Mouse (Mus musculus): ENCODE results near the gene Baz2a.
"Not testable (repeated sequence)": the region's sequence is repeated elsewhere in the genome, so short reads cannot be mapped to it uniquely, and the experiment has no call there.

Baz2a gene

GRCm38 (mm10) chr10:128091564-128092505 lies at the start of gene Baz2a:
Baz2a (plus strand) TSS chr10:128091577.
- no peak for DNase-seq (ENCODE audit: low read depth, low spot score)

GRCm38 (mm10) chr10:128041636-128042035 lies 49.7 kb upstream of the Baz2a start:
- DNase-seq (ENCODE audit: low read depth, low spot score): no peak

DNA sequence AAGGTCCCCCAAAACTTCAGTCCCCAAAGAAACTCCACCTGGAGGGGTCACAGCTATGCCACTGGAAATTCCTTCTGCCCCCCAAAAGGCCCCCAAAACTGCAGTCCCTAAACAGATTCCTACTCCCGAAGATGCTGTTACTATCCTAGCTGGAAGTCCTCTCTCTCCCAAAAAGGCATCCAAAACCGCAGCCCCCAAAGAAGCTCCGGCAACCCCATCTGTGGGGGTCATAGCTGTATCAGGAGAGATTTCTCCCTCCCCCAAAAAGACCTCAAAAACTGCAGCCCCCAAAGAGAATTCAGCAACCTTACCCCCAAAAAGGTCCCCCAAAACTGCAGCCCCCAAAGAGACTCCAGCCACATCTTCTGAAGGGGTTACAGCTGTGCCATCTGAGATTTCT lies 48.9 kb upstream of the Baz2a start:
- DNase-seq (ENCODE audit: low read depth, low spot score): no peak

GRCm38 (mm10) chr10:128043041-128043835 lies 48.1 kb upstream of the Baz2a start:
- DNase-seq (ENCODE audit: low read depth, low spot score): no peak

DNA sequence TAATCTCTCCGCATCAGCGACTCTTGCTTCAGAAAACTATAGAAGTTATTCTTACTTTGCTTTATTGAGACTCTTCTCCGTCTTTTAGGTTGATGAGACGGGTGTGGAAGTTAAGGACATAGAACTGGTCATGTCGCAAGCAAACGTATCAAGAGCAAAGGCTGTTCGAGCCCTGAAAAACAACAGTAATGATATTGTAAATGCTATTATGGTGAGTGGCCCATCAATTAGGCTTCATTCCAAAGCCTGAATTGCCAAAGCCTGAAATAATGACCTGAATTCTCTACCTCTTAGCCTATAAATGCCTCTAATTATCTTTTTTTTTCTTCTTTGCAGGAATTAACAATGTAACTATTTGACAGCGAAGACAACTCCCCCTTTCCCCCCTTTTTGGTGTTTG lies 43.2 kb upstream of the Baz2a start:
- DNase-seq (ENCODE audit: low read depth, low spot score): no peak

GRCm38 (mm10) chr10:128049741-128050140 lies 41.6 kb upstream of the Baz2a start:
- DNase-seq (ENCODE audit: low read depth, low spot score): no peak

DNA sequence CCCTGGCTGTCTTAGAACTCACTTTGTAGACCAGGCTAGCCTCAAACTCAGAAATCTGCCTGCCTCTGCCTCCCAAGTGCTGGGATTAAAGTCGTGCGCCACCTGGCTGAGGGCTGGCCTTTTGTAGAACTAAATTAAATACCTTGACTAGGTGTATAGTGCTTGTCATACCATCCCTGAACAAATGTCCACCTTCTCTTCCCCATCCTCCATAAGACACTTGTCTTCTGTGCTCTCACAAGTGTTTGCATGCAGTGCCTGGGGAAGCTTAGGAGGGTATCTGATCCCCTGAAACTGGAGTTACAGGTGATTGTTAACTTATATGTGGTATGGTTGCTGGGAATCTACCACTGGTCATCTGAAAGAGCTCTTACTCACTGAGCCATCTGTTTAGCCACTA lies 41.0 kb upstream of the Baz2a start:
- no peak for DNase-seq (ENCODE audit: low read depth, low spot score)

- DNase-seq (ENCODE audit: low read depth, low spot score): no peak
Measured at GRCm38 (mm10) chr10:128051589-128051988, 39.8 kb upstream of the Baz2a start.

DNA sequence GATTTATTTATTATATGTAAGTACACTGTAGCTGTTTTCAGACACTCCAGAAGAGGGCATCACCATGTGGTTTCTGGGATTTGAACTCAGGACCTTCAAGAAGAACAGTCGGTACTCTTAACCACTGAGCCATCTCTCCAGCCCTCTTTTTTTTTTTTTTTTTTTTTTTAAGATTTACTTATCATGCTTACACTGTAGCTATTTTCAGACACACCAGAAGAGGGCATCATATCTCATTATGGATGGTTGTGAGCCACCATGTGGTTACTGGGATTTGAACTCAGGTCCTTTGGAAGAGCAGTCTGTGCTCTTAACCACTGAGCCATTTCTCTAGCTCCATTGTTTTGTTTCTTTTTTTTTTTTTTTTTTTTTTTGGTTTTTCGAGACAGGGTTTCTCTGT lies 39.2 kb upstream of the Baz2a start:
- not testable (repeated sequence) for DNase-seq (ENCODE audit: low read depth, low spot score)

- no peak for DNase-seq (ENCODE audit: low read depth, low spot score)
Measured at GRCm38 (mm10) chr10:128053001-128053400, 38.4 kb upstream of the Baz2a start.

DNA sequence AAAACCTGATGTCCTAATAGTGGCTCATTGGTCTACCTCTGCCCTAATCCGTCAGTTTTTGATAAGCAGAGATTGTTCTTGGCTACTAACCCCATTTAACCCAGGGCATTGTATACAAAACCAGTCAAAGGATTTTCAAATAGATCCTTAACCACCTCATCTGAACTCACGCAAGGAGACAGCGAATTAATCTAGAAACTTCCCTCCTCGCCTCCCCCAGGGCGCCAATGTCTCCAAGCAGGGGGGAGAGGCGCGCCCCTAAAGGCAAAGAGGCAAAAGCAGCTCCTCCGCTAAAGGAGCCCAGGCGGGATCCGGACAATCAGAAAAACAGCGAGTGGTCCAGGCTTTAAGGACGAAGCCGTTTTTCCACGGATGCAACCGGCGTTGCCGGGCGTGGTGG lies 33.2 kb upstream of the Baz2a start:
- no peak for DNase-seq (ENCODE audit: low read depth, low spot score)

GRCm38 (mm10) chr10:128058601-128059151 lies 32.7 kb upstream of the Baz2a start, which contains the start of gene Ptges3:
Ptges3 (plus strand) TSS chr10:128058954.
- DNase-seq (ENCODE audit: low read depth, low spot score): peak; percentile 89

- DNase-seq (ENCODE audit: low read depth, low spot score): no peak
Measured at GRCm38 (mm10) chr10:128059207-128059981, 32.0 kb upstream of the Baz2a start.

GRCm38 (mm10) chr10:128061109-128061508 lies 30.3 kb upstream of the Baz2a start:
- DNase-seq (ENCODE audit: low read depth, low spot score): no peak

DNA sequence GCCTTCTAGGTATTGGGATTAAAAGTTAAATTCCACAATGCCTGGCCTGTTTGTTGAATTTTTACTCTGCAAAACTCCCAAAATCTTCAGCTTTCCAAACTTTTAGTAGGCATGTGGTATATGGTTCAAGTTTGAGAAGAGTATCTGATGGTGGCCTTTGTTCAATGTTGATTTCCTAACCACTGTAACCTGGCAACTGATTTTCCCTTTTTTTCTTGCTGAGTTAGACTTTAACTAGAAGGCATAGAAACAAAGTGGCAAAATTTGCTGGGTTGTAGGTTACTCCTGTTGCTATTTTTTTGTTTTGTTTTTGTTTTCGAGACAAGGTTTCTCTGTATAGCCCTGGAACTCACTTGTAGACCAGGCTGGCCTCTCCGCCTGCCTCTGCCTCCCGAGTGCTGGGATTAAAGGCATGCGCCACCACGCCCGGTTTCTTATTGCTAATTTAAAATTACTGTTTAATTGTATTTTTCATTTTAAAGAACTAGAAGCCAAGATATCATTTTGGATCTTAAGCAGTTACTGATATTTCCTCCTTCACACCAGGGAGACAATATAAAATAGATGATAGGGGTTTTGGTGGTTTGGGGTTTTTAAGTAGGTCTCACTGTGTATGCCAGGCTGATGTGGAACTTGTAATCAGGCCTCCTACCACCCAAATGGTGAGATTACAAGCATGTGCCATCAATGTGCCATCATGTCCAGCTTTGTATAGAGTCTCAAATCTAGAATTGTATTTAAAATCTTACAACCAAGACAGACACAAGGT lies 29.0 kb upstream of the Baz2a start:
- no peak for DNase-seq (ENCODE audit: low read depth, low spot score)

GRCm38 (mm10) chr10:128066072-128066471 lies 25.3 kb upstream of the Baz2a start:
- DNase-seq (ENCODE audit: low read depth, low spot score): no peak

DNA sequence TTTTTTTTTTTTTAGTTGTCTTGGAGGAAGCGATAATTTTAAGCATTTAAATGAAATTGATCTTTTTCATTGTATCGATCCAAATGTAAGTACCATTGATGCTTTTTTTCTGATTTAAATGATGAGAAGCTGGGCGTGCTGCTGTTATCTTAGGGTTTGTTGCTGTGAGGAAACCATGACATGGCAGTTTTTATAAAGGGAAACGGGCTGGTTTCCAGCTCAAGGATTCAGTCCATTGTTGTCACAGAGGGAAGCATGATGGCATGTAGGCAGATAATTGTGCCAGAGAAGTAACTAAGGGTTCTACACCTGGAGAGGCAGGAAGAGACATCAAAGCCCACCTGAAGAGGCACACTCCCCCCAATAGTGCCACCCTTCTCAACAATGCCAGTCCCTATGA lies 22.2 kb upstream of the Baz2a start:
- DNase-seq (ENCODE audit: low read depth, low spot score): no peak

DNA sequence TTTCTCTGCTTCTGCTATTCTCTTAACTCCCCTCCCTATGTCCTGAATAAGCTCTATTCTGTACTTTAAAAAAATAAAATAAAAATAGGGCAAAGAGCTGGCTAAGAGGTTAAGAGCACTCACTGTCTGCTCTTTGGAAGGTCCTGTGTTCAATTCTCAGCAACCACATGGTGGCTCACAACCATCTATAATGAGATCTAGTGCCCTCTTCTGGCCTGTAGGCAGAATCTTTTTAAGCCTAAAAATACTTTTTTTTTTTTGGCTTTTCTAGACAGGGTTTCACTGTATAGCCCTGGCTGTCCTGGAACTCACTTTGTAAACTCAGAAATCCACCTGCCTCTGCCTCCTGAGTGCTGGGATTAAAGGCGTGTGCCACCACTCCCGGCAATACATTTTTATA lies 20.9 kb upstream of the Baz2a start:
- not testable (repeated sequence) for DNase-seq (ENCODE audit: low read depth, low spot score)

DNA sequence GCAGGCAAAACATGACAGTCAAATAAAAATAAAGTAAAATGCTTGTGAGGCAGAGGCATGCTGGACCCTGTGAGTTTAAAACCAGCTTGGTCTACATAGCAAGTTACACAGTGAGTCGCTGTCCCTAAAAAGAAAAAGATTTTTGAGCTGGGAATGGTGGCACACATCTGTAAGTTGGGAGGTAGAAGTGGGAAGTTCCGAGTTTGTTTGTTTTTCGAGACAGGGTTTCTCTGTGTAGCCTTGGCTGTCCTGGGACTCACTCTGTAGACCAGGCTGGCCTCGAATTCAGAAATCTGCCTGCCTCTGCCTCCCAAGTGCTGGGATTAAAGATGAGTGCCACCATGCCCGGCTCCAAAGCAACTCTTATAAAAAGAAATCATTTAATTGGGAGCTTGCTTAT lies 13.1 kb upstream of the Baz2a start:
- DNase-seq (ENCODE audit: low read depth, low spot score): not testable (repeated sequence)

GRCm38 (mm10) chr10:128080496-128080895 lies 10.9 kb upstream of the Baz2a start:
- no peak for DNase-seq (ENCODE audit: low read depth, low spot score)

All from brain, embryonic 18.5 days (tissue).